Mouse (Mus musculus) inflammation-experienced regulatory T-cells, adult 16 weeks (primary cell): ENCODE data around the gene Cts8. TPM values are rescaled to one million over a fixed set of nuclear protein-coding genes. Genes with fewer than 3 reads are reported as not detected.

Source experiments
- polyA plus RNA-seq: library from polyadenylated mRNA; unstranded; fragments of 100-300 nt; shearing (Covaris generic); gene quantifications from one replicate; pipeline ENCODE4 v1.2.1, GENCODE M21; 2017

The Cts8 gene
- polyA plus RNA-seq, result not detected

GRCm38 (mm10) chr13:61255258-61255657 lies at the start of gene Cts8:
TSS of gene Cts8 (minus strand) at chr13:61255358.

GRCm38 (mm10) chr13:61288739-61289138 lies 33.6 kb upstream of the Cts8 start, which contains the start of gene Gm49398:
TSS of gene Gm49398 (minus strand) at chr13:61288839.

GRCm38 (mm10) chr13:61203310-61203709 lies 51.8 kb downstream of the Cts8 start, which contains the start of gene Cts6:
TSS of gene Cts6 (minus strand) at chr13:61203410.

Other genes with a start within 250 kb of the Cts8 start
- not detected for gene Ctsj, start 249.4 kb downstream of the Cts8 start, polyA plus RNA-seq
- not detected for gene Ctsq, start 214.7 kb downstream of the Cts8 start, polyA plus RNA-seq
- not detected for gene Ctsr, start 91.1 kb downstream of the Cts8 start, polyA plus RNA-seq
- not detected for gene Cts6, start 51.9 kb downstream of the Cts8 start, polyA plus RNA-seq
- gene Gm49398, start 33.5 kb upstream of the Cts8 start, polyA plus RNA-seq, result not detected
- not detected for gene Cts7, start 102.8 kb upstream of the Cts8 start, polyA plus RNA-seq